Mouse (Mus musculus) neural tube, embryonic 15.5 days (tissue): ENCODE measurements around the gene Dhps. TPM values are rescaled to one million over a fixed set of nuclear protein-coding genes. Genes with fewer than 3 reads are reported as not detected.
"Not testable (repeated sequence)": the region's sequence is repeated elsewhere in the genome, so short reads cannot be mapped to it uniquely, and the experiment has no call there.

ENCODE experiments used
- ATAC-seq: fragments of 200-750 bp; cut with Nextera tagmentation; 2 replicates; pipeline ENCODE4 v1.8.0; 2017; ENCODE audit warnings: mild to moderate bottlenecking, moderate TSS enrichment, moderate library complexity; ENCODE audit not compliant: low FRiP score
- H3K27ac ChIP-seq: fragments of 300-500 bp; sonication (generic); replicated peaks from 2 replicates; pipeline ENCODE4 v1.5.1; 2015; ENCODE audit warnings: mild to moderate bottlenecking, inconsistent platforms
- H3K27me3 ChIP-seq: fragments of 300-500 bp; sonication (generic); replicated peaks from 2 replicates; pipeline ENCODE4 v1.6.1; 2015; ENCODE audit warnings: inconsistent platforms
- H3K36me3 ChIP-seq: fragments of 300-500 bp; sonication (generic); 2 replicates; pipeline ENCODE4 v1.6.1; 2015; ENCODE audit warnings: inconsistent platforms
- H3K4me1 ChIP-seq: fragments of 300-500 bp; sonication (generic); 2 replicates; pipeline ENCODE4 v1.6.1; 2015; ENCODE audit warnings: inconsistent platforms
- H3K4me2 ChIP-seq: fragments of 300-500 bp; sonication (generic); 2 replicates; pipeline ENCODE4 v1.6.1; 2015; ENCODE audit warnings: inconsistent platforms, mild to moderate bottlenecking, moderate library complexity
- H3K4me3 ChIP-seq: fragments of 300-500 bp; sonication (generic); replicated peaks from 2 replicates; pipeline ENCODE4 v1.5.1; 2015; ENCODE audit warnings: mild to moderate bottlenecking, inconsistent platforms
- H3K9ac ChIP-seq: fragments of 300-500 bp; sonication (generic); replicated peaks from 2 replicates; pipeline ENCODE4 v1.6.1; 2015; ENCODE audit warnings: mild to moderate bottlenecking, inconsistent platforms
- H3K9me3 ChIP-seq: fragments of 300-500 bp; sonication (generic); replicated peaks from 2 replicates; pipeline ENCODE4 v1.6.1; 2016; ENCODE audit warnings: inconsistent platforms
- WGBS: fragments of 180-500 bp; shearing (Covaris S2); methylation state at CpG from one replicate; pipeline ENCODE4 v1.1.7; 2015; ENCODE audit warnings: mixed read lengths; 5-methylcytosine and 5-hydroxymethylcytosine counted together
- polyA plus RNA-seq: library from polyadenylated mRNA; unstranded; fragments of >200 nt; fragmentation: Nextera tagmentation; extraction: Ambion mirVana; gene quantifications from 2 replicates; pipeline ENCODE4 v1.2.1, GENCODE M21; 2015

Dhps gene
- polyA plus RNA-seq, 1 experiment from 2014 or later: 117 TPM

DNA sequence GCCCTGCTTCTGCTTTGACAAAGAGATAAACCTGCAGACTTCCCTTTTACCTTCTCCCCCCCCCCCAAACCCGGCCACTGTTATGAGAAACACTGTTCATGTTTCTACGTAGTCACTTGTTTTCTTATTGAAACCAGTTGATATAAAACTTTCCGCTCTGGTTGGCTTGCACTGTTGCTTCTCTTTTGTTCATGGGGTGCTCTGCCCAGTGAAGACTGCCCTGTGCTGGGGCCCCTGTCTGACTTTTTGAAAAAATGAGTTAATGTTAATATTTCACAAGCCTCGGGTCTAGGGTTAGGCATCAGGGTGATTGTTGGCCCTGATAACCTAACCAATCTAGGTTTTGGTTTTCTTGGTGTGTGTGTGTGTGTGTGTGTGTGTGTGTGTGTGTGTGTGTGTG, 10.6 kb downstream of the Dhps start:
- 86% methylated on average over 4 of the region's 4 CpGs for WGBS
- H3K4me2 ChIP-seq: peak overlapping the region; percentile 93
- not testable (repeated sequence) for H3K27ac ChIP-seq, ATAC-seq, H3K36me3 ChIP-seq, H3K9ac ChIP-seq, H3K4me3 ChIP-seq, H3K27me3 ChIP-seq, H3K9me3 ChIP-seq
- H3K4me1 ChIP-seq: peaks cover 42% of the 10 kb centered on the region

DNA sequence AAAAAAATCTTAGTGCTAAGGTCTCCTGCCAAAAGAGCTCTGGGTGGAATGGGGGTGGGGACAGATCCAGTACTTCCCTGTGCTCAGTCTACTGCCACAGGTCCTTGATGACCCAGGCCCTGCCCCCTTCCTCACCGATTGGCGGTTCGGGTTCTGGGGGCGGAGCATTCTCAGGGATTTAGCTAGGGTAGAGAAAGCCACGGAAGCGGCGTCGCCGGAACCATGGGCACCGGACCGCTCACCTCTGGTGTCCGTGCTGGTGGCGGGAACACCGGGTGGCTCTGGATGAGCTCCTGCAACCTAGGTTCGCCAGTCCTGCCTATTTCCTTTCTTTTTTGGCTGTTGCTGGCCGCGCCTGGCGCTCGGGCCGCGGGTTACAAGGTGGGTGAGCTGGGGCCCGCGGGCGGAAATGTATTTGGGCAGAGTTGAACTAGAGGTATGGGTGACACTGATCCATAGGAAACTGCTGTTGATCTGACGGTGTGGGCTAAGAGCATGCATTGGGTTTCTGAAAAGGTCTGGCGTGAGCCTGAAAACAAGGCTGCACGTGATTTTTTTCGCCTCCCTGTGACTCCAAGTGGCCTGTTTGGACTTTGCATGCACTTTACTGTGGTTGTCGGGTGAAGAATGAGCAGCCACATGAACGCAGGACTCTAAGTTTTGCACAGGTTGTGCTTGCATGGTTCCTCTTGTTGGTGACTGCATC, 11.7 kb downstream of the Dhps start, which contains the start of gene Man2b1:
Gene Man2b1, plus strand, starts transcription at position 163 of the 706 bp plus-strand sequence.
- WGBS: under 1% methylated on average over 30 of the region's 30 CpGs
- peak within 1 kb of the TSS; percentile 93 for H3K4me2 ChIP-seq
- peak within 1 kb of the TSS; percentile 48; the same call in 1 of the 2 replicates for H3K27ac ChIP-seq
- peak within 1 kb of the TSS; percentile 63 for H3K4me3 ChIP-seq
- H3K9me3 ChIP-seq: no peaks in the 10 kb centered on the region
- ATAC-seq: peak; percentile 85
- peaks cover 11% of the 10 kb centered on the region; the same call in 1 of the 2 replicates for H3K36me3 ChIP-seq
- H3K4me1 ChIP-seq: peaks cover 42% of the 10 kb centered on the region
- peak within 1 kb of the TSS; percentile 63 for H3K9ac ChIP-seq
- H3K27me3 ChIP-seq: no peaks in the 10 kb centered on the region

DNA sequence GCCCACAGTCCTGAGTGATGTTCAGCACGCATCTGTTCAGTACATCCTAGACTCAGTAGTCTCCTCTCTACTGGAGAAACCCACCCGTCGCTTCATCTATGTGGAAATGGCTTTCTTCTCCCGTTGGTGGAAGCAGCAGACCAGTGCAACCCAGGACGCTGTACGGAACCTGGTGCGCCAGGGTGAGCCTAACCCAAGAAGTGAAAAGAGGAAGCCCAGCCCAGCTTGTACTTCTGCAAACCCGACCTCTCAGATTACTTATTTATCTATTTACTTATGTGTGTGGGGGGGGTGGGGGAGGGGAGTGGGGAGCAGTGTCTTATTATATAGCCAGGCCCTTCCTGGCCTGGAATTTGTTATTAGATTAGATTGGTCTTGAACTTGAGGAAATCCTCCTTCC, 13.1 kb downstream of the Dhps start:
- 87% methylated on average over 8 of the region's 8 CpGs for WGBS
- Histone ChIP-seq H3K4me2 (0 out of 2 replicates have a peak overlapping the region, but pooled peaks have one; percentile 5), H3K9me3 (no peaks in the 10 kb centered on the region), H3K27me3 (no peaks in the 10 kb centered on the region), H3K27ac (no peak overlapping the region), H3K4me1 (peaks cover 32% of the 10 kb centered on the region), H3K9ac (no peak overlapping the region), H3K4me3 (no peak overlapping the region), H3K36me3 (peaks cover 9% of the 10 kb centered on the region; the same call in 1 of the 2 replicates)
- no peak for ATAC-seq

DNA sequence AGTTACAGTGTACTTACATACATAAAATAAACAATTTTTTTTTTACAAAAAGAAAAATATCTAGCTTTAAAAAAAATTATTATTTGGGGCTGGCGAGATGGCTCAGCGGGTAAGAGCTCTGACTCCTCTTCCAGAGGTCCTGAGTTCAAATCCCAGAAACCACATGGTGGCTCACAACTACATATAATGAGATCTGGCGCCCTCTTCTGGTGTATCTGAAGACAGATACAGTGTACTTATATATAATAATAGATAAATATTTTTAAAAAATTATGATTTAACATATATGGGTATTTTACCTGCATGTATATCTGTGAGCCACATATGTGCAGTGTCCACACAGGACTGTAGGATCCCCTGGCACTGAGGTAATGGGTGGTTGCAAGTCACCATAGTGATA, 14.7 kb downstream of the Dhps start:
- ATAC-seq: no peak
- Histone ChIP-seq H3K4me2 (no peak overlapping the region), H3K9me3 (no peaks in the 10 kb centered on the region), H3K27me3 (no peaks in the 10 kb centered on the region), H3K9ac (no peak overlapping the region), H3K4me1 (peaks cover 24% of the 10 kb centered on the region), H3K4me3 (no peak overlapping the region), H3K27ac (no peak overlapping the region), H3K36me3 (peaks cover 9% of the 10 kb centered on the region; the same call in 1 of the 2 replicates)
- WGBS: 82% methylated on average over 3 of the region's 3 CpGs

DNA sequence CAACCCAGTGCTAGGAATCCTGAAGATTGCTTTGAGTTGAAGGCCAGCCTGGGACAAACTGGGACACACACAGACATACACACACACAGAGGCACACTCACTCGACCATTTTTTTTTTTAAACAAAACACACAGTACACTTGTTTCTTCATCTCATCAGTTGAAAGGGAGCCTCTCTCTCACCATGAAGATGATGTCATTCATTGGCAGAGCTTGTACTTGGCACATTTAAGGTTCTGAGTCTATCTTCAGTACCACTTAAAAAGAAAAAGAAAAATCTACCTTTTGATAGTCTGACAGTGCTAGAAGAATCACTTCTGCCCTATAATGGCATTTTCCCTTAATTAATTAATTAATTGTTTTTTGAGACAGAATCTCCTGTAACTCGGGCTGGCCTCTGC, 17.2 kb downstream of the Dhps start:
- ATAC-seq: no peak
- Histone ChIP-seq H3K4me3 (no peak overlapping the region), H3K27me3 (no peaks in the 10 kb centered on the region), H3K36me3 (peaks cover 14% of the 10 kb centered on the region; the same call in 1 of the 2 replicates), H3K9me3 (no peaks in the 10 kb centered on the region), H3K9ac (no peak overlapping the region), H3K4me2 (no peak overlapping the region), H3K4me1 (peaks cover 7% of the 10 kb centered on the region), H3K27ac (no peak overlapping the region)
- WGBS: 85% methylated on average over 2 of the region's 2 CpGs

DNA sequence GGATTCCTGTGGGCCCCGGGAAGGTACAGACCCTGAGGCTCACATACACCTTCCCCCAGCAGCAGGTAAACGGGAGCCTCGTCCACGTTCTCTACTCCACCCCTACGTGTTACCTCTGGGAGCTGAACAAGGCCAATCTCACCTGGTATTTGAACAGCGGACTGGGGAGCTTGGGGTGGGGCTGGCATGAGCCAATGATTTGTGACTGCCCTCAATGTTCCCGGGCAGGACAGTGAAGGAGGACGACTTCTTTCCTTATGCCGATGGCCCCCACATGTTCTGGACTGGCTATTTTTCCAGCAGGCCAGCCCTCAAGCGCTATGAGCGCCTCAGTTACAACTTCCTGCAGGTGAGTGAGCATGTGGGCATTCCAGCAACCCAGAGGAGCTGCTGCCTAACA, 19.3 kb downstream of the Dhps start:
- 91% methylated on average over 11 of the region's 11 CpGs for WGBS
- H3K4me3 ChIP-seq: no peak overlapping the region
- no peak for ATAC-seq
- no peak overlapping the region for H3K27ac ChIP-seq
- H3K9ac ChIP-seq: no peak overlapping the region
- no peak overlapping the region for H3K4me2 ChIP-seq
- H3K9me3 ChIP-seq: no peaks in the 10 kb centered on the region
- H3K27me3 ChIP-seq: no peaks in the 10 kb centered on the region
- peaks cover 29% of the 10 kb centered on the region for H3K36me3 ChIP-seq
- H3K4me1 ChIP-seq: no peaks in the 10 kb centered on the region

DNA sequence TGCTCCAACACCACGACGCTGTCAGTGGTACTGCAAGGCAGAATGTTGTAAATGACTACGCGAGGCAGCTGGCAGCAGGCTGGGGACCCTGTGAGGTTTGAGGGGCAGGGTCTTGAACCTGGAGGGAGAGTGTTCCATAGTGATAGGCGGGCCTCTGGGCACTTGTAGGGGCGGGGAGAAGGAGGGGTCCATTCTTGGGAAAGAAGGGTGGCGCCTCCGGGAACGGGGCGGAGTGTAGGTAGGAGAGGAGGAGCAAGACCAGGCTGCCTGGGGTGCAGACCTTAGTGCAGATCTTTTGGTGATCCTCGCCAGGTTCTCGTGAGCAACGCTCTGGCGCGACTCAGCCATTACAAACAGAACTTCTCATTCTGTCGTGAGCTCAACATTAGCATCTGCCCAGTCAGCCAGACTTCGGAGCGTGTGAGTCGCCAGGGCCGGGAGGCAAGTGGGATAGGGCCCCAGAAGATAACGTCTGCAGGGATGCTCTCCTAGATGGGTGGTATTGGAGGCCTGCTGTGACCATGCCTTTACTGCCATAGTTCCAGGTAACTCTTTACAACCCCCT, 20.1 kb downstream of the Dhps start:
- H3K9ac ChIP-seq: no peak overlapping the region
- ATAC-seq: no peak
- no peak overlapping the region for H3K27ac ChIP-seq
- no peaks in the 10 kb centered on the region for H3K27me3 ChIP-seq
- no peak overlapping the region for H3K4me3 ChIP-seq
- peaks cover 35% of the 10 kb centered on the region for H3K36me3 ChIP-seq
- H3K4me1 ChIP-seq: no peaks in the 10 kb centered on the region
- H3K9me3 ChIP-seq: no peaks in the 10 kb centered on the region
- 30% methylated on average over 21 of the region's 21 CpGs for WGBS
- no peak overlapping the region for H3K4me2 ChIP-seq

DNA sequence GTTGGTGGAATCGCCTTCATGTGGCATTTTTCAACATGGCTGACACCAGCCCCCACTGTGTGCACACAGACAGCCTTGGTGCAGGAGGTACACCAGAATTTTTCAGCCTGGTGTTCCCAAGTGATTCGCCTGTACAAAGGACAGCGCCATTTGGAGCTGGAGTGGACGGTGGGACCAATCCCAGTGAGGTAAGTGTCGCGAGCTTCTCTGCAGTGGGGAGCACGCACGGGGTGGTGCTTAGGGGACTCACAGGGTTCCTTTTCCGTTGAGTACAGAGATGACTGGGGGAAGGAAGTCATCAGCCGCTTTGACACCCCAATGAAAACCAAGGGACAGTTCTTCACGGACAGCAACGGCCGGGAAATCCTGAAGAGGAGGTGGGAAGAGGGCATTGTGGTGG, 23.5 kb downstream of the Dhps start:
- H3K4me1 ChIP-seq: no peaks in the 10 kb centered on the region
- peaks cover 53% of the 10 kb centered on the region for H3K36me3 ChIP-seq
- WGBS: 96% methylated on average over 13 of the region's 13 CpGs
- ATAC-seq: no peak
- no peak overlapping the region for H3K27ac ChIP-seq
- no peak overlapping the region for H3K9ac ChIP-seq
- no peaks in the 10 kb centered on the region for H3K9me3 ChIP-seq
- no peaks in the 10 kb centered on the region for H3K27me3 ChIP-seq
- H3K4me3 ChIP-seq: no peak overlapping the region
- no peak overlapping the region for H3K4me2 ChIP-seq

DNA sequence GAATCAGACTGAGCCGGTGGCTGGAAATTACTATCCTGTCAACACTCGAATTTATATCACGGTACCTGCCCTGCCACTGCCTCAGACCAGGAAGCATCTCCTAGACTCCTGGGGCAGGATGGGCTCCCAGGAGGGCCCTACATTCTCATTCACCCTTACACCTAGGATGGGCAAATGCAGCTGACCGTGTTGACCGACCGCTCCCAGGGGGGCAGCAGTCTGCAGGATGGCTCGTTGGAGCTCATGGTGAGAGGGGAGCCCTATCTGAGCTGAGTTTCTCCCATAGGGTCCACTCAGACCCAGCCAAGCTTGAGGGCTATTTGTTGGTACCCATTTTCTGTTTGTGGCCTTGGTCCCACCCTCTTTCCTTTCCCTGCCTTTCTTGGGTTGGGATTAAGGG, 24.0 kb downstream of the Dhps start:
- no peak for ATAC-seq

DNA sequence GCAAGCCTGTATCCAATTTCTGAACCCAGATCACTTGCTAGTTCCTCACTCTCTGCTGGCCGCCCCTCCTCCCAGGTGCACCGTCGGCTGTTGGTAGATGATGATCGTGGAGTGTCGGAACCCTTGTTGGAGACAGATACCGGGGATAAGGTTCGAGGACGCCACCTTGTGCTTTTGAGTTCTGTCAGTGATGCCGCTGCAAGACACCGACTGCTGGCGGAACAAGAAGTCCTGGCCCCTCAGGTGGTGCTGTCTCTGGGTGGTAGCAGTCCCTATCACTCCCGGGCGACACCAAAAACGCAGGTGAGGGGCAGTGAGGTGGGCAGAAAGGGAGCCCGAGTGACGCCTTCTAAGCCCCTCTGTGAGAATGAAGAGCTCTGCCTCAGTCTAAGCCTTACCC, 24.6 kb downstream of the Dhps start:
- H3K36me3 ChIP-seq: peaks cover 57% of the 10 kb centered on the region
- H3K27me3 ChIP-seq: no peaks in the 10 kb centered on the region
- H3K9me3 ChIP-seq: no peaks in the 10 kb centered on the region
- no peak for ATAC-seq
- WGBS: 94% methylated on average over 16 of the region's 16 CpGs
- no peak overlapping the region for H3K4me2 ChIP-seq
- H3K27ac ChIP-seq: no peak overlapping the region
- no peak overlapping the region for H3K9ac ChIP-seq
- no peaks in the 10 kb centered on the region for H3K4me1 ChIP-seq
- H3K4me3 ChIP-seq: no peak overlapping the region

More for the DNA sequence above, 24.0 kb downstream of the Dhps start:
- Histone ChIP-seq H3K4me3 (no peak overlapping the region), H3K9ac (no peak overlapping the region), H3K9me3 (no peaks in the 10 kb centered on the region), H3K27me3 (no peaks in the 10 kb centered on the region), H3K27ac (no peak overlapping the region), H3K4me2 (no peak overlapping the region), H3K36me3 (peaks cover 57% of the 10 kb centered on the region), H3K4me1 (no peaks in the 10 kb centered on the region)
- WGBS: 93% methylated on average over 7 of the region's 7 CpGs

DNA sequence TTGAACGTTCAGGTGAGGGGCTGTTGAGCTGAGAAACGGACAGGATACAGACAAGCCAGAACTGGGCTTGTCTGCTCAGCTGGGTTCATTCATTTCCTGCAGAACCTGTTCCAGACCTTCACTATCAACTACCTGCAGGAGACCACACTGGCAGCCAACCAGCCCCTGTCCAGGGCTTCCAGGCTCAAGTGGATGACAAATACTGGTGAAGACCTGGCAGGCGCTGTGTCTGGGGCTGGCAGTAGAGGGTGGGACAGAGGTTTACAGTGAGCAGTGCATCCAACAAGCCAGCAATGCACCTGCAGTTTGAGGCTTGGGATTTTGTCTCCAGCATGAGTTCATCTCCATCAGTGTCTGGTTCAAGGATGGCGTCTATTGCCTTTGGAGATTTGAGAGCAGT, 25.3 kb downstream of the Dhps start:
- no peak for ATAC-seq
- H3K36me3 ChIP-seq: peaks cover 57% of the 10 kb centered on the region
- H3K27me3 ChIP-seq: no peaks in the 10 kb centered on the region
- no peak overlapping the region for H3K4me2 ChIP-seq
- no peaks in the 10 kb centered on the region for H3K4me1 ChIP-seq
- 94% methylated on average over 4 of the region's 4 CpGs for WGBS
- H3K4me3 ChIP-seq: no peak overlapping the region
- no peaks in the 10 kb centered on the region for H3K9me3 ChIP-seq
- H3K9ac ChIP-seq: no peak overlapping the region
- no peak overlapping the region for H3K27ac ChIP-seq

DNA sequence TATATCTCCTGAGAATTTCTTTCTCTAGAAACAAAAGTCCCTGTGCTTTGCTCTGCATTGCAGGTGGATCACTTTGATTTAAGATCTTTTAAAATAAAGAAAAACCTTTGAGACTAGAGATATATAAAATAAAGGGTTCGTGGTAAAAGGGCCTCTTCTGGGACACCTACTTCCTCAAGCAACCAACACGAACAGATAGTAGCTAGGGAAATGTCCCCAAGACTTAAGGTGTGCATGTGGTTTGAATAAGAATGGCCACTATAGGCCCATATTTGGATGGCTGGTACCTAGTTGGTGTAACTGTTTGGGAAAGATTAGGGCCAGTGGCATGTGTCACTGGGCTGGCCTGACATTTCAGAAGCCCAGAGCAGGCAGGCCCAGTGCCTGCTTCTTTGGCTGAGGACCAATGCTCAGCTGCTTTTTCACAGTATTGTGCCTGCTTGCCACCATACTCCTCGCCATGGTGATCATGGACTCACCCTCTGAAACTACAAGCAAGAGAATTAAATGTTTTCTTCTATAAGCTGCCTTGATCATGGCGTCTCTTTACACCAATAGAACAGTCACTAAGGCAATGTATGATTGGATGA, 28.6 kb downstream of the Dhps start:
- peaks cover 43% of the 10 kb centered on the region for H3K36me3 ChIP-seq
- H3K4me3 ChIP-seq: no peak overlapping the region
- ATAC-seq: no peak
- WGBS: 82% methylated on average over 4 of the region's 4 CpGs
- H3K4me2 ChIP-seq: no peak overlapping the region
- H3K9me3 ChIP-seq: no peaks in the 10 kb centered on the region
- H3K27me3 ChIP-seq: no peaks in the 10 kb centered on the region
- H3K9ac ChIP-seq: no peak overlapping the region
- H3K27ac ChIP-seq: no peak overlapping the region
- H3K4me1 ChIP-seq: no peaks in the 10 kb centered on the region
